Mouse (Mus musculus): ENCODE measurements around the gene Pld5. TPM values are rescaled to one million over a fixed set of nuclear protein-coding genes. Genes with fewer than 3 reads are reported as not detected.

The Pld5 gene
- polyA plus RNA-seq, 1 experiment from 2014 or later: 0.42 TPM

- WGBS: 83% methylated on average over 5 of the region's 5 CpGs
- Histone ChIP-seq H3K36me3 (replicated peaks) (no peaks in the 10 kb centered on the region), H3K9me3 (no peaks in the 10 kb centered on the region), H3K4me3 (no peak overlapping the region), H3K27ac (replicated peaks) (no peak overlapping the region), H3K4me1 (no peaks in the 10 kb centered on the region), H3K27me3 (replicated peaks; ENCODE audit: low read depth, poor library complexity, severe bottlenecking) (no peaks in the 10 kb centered on the region)
- DNase-seq (ENCODE audit: low spot score): no peak
Measured at GRCm38 (mm10) chr1:175967004-175967745, 307.9 kb downstream of the Pld5 start.

GRCm38 (mm10) chr1:175961786-175962185 lies 313.3 kb downstream of the Pld5 start:
- no peaks in the 10 kb centered on the region for H3K4me1 ChIP-seq
- no peak overlapping the region for H3K4me3 ChIP-seq
- H3K36me3 ChIP-seq (replicated peaks): no peaks in the 10 kb centered on the region
- DNase-seq (ENCODE audit: low spot score): no peak
- no peak overlapping the region for H3K27ac ChIP-seq (replicated peaks)
- H3K27me3 ChIP-seq (replicated peaks; ENCODE audit: low read depth, poor library complexity, severe bottlenecking): no peaks in the 10 kb centered on the region
- H3K9me3 ChIP-seq: no peaks in the 10 kb centered on the region
- 92% methylated on average over 2 of the region's 2 CpGs for WGBS

- Histone ChIP-seq H3K27me3 (replicated peaks; ENCODE audit: low read depth, poor library complexity, severe bottlenecking) (no peaks in the 10 kb centered on the region), H3K4me1 (peaks cover 6% of the 10 kb centered on the region; the same call in 1 of the 2 replicates), H3K36me3 (replicated peaks) (no peaks in the 10 kb centered on the region), H3K9me3 (no peaks in the 10 kb centered on the region), H3K4me3 (no peak overlapping the region), H3K27ac (replicated peaks) (no peak overlapping the region)
- DNase-seq (ENCODE audit: low spot score): no peak
- WGBS: 85% methylated on average over 2 of the region's 2 CpGs
Measured at GRCm38 (mm10) chr1:175950851-175951250, 324.3 kb downstream of the Pld5 start.

DNA sequence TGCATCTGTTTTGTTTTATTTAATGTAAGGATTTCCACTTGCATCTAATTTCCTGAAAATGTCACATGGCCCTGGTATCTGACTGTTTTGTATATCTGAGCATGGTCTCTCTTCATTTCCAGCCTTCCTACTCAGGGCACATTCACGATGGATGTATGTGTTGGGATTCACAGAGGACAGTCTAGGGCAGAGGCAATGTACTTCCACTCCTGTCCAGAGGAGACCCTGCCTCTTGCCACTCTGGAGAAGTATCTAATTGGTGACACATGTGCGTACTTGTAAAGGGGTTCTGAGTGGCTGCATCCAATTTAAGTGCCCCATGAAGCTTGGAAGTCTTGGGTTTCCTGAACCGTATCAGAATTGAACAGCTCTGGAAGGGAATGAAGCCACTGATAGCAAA lies 324.7 kb downstream of the Pld5 start:
- no peaks in the 10 kb centered on the region for H3K36me3 ChIP-seq (replicated peaks)
- no peak for DNase-seq (ENCODE audit: low spot score)
- peaks cover 6% of the 10 kb centered on the region; the same call in 1 of the 2 replicates for H3K4me1 ChIP-seq
- H3K27me3 ChIP-seq (replicated peaks; ENCODE audit: low read depth, poor library complexity, severe bottlenecking): no peaks in the 10 kb centered on the region
- WGBS: 51% methylated on average over 3 of the region's 3 CpGs
- no peaks in the 10 kb centered on the region for H3K9me3 ChIP-seq
- no peak overlapping the region for H3K4me3 ChIP-seq
- no peak overlapping the region for H3K27ac ChIP-seq (replicated peaks)

DNA sequence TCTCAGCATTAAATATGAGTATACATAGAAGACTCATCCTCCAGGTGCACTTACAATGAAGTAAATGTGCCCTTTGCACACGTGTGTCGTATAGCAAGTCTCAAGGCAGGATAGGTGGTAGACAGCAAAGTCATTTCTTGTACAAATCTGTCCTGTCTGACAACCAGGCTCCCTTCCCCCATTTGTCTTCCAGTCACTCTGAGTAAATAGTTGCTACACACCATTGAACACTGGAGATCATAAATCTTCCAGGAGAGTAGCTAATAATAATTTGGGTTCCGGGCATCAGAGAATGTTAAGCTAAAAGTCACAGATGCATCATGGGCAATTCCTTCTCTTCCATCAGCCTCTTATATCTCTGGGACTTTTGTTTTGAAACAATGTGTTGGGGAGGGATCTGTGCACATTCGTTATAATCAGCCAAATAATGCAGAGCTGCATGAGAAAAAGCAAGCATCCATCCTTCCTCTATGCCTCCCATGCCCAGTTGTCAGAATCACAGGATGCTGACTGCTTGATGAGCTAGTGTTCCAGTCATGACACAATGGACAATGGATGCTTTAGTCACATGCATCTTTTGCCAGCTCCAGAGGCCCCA lies 328.3 kb downstream of the Pld5 start:
- Histone ChIP-seq H3K9me3 (no peaks in the 10 kb centered on the region), H3K27ac (replicated peaks) (no peak overlapping the region), H3K36me3 (replicated peaks) (no peaks in the 10 kb centered on the region), H3K4me3 (no peak overlapping the region), H3K4me1 (peaks cover 6% of the 10 kb centered on the region; the same call in 1 of the 2 replicates), H3K27me3 (replicated peaks; ENCODE audit: low read depth, poor library complexity, severe bottlenecking) (no peaks in the 10 kb centered on the region)
- DNase-seq (ENCODE audit: low spot score): no peak
- WGBS: 84% methylated on average over 4 of the region's 4 CpGs

GRCm38 (mm10) chr1:175943168-175943567 lies 331.9 kb downstream of the Pld5 start:
- no peak overlapping the region for H3K27ac ChIP-seq (replicated peaks)
- 92% methylated on average over 7 of the region's 7 CpGs for WGBS
- no peaks in the 10 kb centered on the region for H3K36me3 ChIP-seq (replicated peaks)
- no peaks in the 10 kb centered on the region for H3K27me3 ChIP-seq (replicated peaks; ENCODE audit: low read depth, poor library complexity, severe bottlenecking)
- H3K9me3 ChIP-seq: no peaks in the 10 kb centered on the region
- no peak overlapping the region for H3K4me3 ChIP-seq
- DNase-seq (ENCODE audit: low spot score): no peak
- H3K4me1 ChIP-seq: no peaks in the 10 kb centered on the region

GRCm38 (mm10) chr1:175938731-175939130 lies 336.4 kb downstream of the Pld5 start:
- DNase-seq (ENCODE audit: low spot score): no peak
- whole genome bisulfite sequencing: 84% methylated on average over 3 of the region's 3 CpGs

GRCm38 (mm10) chr1:175936282-175936737 lies 338.8 kb downstream of the Pld5 start:
- WGBS: 14% methylated on average over 11 of the region's 11 CpGs
- Histone ChIP-seq H3K27me3 (replicated peaks; ENCODE audit: low read depth, poor library complexity, severe bottlenecking) (no peaks in the 10 kb centered on the region; the same call in 1 of the 2 replicates), H3K27ac (replicated peaks) (no peak overlapping the region), H3K9me3 (no peaks in the 10 kb centered on the region), H3K36me3 (replicated peaks) (no peaks in the 10 kb centered on the region), H3K4me3 (peak overlapping the region; percentile 37; the same call in 1 of the 2 replicates), H3K4me1 (0 out of 2 replicates have a peak, but pooled peaks cover 2% of the 10 kb centered on the region)
- peak; percentile 72 for DNase-seq (ENCODE audit: low spot score)

More at GRCm38 (mm10) chr1:175938731-175939130, 336.4 kb downstream of the Pld5 start:
- no peaks in the 10 kb centered on the region for H3K36me3 ChIP-seq (replicated peaks)
- no peak overlapping the region for H3K27ac ChIP-seq (replicated peaks)
- H3K4me3 ChIP-seq: no peak overlapping the region
- no peaks in the 10 kb centered on the region; the same call in 1 of the 2 replicates for H3K27me3 ChIP-seq (replicated peaks; ENCODE audit: low read depth, poor library complexity, severe bottlenecking)
- H3K4me1 ChIP-seq: 0 out of 2 replicates have a peak, but pooled peaks cover 2% of the 10 kb centered on the region
- H3K9me3 ChIP-seq: no peaks in the 10 kb centered on the region

DNA sequence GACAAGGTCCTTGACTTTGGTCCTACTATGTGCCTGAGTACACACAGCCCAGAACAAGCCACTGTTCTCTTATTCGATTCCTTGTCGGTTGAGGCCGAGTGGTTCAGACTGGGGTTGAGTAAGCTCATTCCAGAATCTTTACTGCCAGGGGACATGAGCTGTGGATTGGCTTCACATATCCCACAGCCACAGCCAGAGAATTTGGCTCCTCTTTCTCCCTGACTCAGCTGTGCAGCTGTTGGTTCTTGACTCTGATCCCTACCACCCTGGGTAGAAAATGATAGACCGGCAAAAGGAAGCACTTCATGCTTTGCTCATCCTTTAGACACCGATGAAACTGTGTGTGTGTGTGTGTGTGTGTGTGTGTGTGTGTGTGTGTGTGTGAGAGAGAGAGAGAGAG lies 343.7 kb downstream of the Pld5 start:
- Histone ChIP-seq H3K9me3 (no peaks in the 10 kb centered on the region), H3K27ac (replicated peaks) (no peak overlapping the region), H3K27me3 (replicated peaks; ENCODE audit: low read depth, poor library complexity, severe bottlenecking) (no peaks in the 10 kb centered on the region; the same call in 1 of the 2 replicates), H3K4me3 (no peak overlapping the region), H3K36me3 (replicated peaks) (no peaks in the 10 kb centered on the region), H3K4me1 (0 out of 2 replicates have a peak, but pooled peaks cover 2% of the 10 kb centered on the region)
- WGBS: 96% methylated on average over 5 of the region's 5 CpGs
- no peak for DNase-seq (ENCODE audit: low spot score)

DNA sequence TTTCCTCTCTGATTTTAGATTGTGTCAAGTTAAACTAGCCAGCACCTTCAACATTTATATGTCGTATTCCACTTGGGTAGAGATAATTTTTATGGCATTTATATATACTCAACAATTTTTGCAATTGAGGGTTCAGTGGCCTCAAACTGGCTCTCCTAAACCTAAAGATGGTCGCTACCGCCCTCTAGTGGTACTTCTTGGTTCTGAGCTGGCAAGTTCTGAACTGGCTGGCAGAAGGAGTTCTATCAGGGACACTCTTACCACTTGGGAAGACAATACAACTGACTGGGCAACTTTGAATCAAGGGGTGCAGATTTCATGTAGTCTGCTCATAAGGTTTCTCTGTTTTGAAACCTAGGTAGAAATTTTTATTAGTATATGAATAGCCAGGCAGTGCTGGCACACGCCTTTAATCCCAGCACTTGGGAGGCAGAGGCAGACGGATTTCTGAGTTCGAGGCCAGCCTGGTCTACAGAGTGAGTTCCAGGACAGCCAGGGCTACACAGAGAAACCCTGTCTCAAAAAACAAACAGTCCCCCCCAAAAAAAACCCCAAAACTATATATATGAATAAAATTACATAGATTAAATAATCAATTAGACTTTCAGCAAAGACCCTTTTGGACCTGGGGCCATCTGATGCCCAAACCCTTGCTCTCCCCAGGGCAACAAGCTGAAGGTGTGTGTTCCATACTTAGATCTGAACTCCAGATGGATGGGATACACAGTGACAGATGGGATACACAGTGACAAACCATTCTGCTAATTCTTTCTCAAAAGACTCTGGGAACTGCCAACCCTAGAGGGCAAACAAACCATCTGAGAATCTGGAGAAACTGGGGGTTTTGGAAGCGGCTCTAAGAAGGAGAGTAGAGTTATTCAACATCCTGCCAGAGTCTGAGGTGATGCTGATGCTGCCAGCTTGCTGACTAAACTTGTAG lies 351.0 kb downstream of the Pld5 start:
- H3K4me3 ChIP-seq: no peak overlapping the region
- no peak overlapping the region for H3K27ac ChIP-seq (replicated peaks)
- peak; percentile 64 for DNase-seq (ENCODE audit: low spot score)
- WGBS: 52% methylated on average over 7 of the region's 7 CpGs
- no peaks in the 10 kb centered on the region for H3K4me1 ChIP-seq
- no peaks in the 10 kb centered on the region for H3K9me3 ChIP-seq
- no peaks in the 10 kb centered on the region for H3K36me3 ChIP-seq (replicated peaks)
- no peaks in the 10 kb centered on the region for H3K27me3 ChIP-seq (replicated peaks; ENCODE audit: low read depth, poor library complexity, severe bottlenecking)

DNA sequence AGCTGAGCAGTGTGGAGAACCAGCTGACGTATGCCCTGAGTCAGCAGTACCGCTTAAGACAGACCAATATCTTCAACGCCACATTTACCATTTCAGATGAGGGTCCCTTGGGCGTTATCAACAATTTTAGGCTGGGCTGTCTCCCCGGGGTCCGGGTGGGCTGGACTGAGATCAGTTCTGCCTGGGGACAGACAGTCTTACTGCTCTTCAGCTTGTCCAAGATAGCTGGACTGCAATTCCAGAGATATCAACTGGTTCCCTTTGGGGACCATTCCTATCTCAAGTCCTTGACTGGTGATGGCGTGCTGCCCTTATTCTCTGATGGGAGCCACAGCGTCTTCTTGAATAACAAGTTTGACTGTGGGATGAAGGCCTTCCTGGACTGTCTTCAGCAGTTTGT lies 354.0 kb downstream of the Pld5 start:
- H3K36me3 ChIP-seq (replicated peaks): no peaks in the 10 kb centered on the region
- H3K4me1 ChIP-seq: no peaks in the 10 kb centered on the region
- no peak for DNase-seq (ENCODE audit: low spot score)
- no peaks in the 10 kb centered on the region for H3K9me3 ChIP-seq
- H3K27me3 ChIP-seq (replicated peaks; ENCODE audit: low read depth, poor library complexity, severe bottlenecking): no peaks in the 10 kb centered on the region
- 88% methylated on average over 8 of the region's 8 CpGs for WGBS
- H3K4me3 ChIP-seq: no peak overlapping the region
- H3K27ac ChIP-seq (replicated peaks): no peak overlapping the region

DNA sequence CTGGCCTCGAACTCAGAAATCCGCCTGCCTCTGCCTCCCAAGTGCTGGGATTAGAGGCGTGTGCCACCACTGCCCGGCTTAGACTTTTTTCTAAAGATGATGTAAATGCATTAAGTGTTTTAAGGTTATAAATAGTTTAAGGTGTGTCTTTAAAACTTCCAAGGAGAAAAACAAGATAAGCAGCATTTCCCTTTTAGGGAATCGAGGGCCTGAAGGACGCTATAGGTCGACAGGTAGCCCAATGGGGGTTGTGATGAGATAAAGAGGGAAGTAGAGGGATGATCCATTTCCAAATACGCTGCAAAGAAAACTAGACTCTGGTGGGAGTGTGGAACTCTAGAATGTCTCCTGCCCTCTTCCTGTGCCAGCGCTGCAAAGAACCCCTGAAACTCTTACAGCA lies 355.1 kb downstream of the Pld5 start, which contains the start of gene Gm38100:
Gm38100 (plus strand) TSS at position 301 of the 400 bp plus-strand sequence.
- no peak for DNase-seq (ENCODE audit: low spot score)
- H3K36me3 ChIP-seq (replicated peaks): no peaks in the 10 kb centered on the region
- no peak within 1 kb of the TSS for H3K4me3 ChIP-seq
- no peaks in the 10 kb centered on the region for H3K4me1 ChIP-seq
- H3K9me3 ChIP-seq: no peaks in the 10 kb centered on the region
- no peak within 1 kb of the TSS for H3K27ac ChIP-seq (replicated peaks)
- 89% methylated on average over 9 of the region's 9 CpGs for WGBS
- no peaks in the 10 kb centered on the region for H3K27me3 ChIP-seq (replicated peaks; ENCODE audit: low read depth, poor library complexity, severe bottlenecking)

Data from embryonic facial prominence, embryonic 10.5 days (tissue).